Mouse (Mus musculus): ENCODE measurements around the gene Sohlh2.

Gene Sohlh2

DNA sequence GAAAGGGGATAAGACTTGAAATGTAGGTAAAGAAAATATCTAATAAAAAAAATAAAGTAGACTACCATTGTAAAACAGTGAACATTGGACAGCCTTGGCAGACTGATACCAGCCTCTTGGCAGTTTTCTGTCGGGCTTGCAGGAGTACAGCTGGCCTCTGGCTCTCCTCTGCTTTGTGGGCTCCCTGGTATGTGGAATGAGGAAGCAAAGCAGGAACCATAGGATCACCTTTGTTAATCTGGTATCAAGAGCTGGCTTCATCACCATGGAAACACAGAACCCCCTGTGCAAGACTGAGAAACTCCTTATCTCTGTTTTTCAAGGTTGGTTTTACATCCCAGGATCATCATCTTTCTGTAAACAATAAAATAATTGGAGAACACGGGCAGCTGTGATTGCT is 30.4 kb downstream of the Sohlh2 start:
- DNase-seq: no peak

DNA sequence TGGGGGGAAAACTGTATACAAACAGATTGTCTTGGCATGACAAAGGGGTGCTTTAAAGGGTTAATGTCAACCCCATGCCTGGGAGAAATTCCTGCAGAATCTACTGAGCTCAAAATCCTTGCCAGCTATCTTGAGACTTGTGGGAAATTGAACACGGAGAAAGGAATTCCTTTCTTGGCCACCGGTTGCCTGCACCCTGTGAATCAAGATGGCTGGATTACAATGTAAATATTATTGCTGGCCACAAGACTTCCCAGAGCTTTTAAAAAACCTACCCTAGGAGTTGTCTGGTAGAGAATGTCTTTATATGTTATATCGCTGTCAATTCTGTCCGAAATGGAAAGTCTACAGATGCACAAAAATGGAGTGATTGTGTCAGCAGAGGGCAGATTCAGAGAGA is 32.0 kb downstream of the Sohlh2 start:
- no peak for DNase-seq

DNA sequence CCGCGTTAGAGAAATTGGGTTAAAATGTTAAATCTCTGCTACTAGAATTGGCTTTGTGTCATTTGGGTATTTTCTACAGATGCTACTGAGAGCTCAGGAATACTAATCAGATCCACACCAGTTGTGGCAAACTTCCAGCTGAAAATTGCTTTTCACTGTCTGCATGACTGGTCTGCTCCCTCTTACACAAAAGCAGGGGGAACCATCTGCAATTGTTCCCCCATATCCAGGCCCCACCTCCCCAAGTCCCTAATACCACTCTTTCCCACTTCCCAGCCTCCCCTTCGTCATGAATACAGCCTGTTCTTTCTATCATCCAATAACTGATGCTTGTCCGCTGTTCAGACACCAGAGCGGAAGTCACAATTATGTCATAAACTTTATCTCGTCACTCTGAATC is 32.6 kb downstream of the Sohlh2 start:
- DNase-seq: no peak

DNA sequence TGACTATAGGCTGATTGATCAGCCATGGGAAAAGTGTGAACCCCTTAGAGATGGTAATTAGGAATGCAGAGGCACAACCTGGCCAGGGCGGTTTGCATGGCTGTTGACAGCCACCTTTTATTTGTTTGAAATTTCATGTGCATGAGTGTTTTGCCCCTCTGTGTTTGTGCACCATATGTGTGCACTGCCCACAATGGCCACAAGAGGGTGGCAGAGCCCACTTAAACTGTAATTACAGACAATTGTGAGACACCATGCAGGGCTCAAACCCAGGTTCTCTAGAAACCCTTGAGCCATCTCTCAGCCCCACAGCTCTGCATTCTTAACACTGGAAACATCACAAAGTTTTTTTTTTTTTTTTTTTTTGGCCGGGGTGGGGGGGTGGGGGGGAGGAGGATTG is 40.7 kb downstream of the Sohlh2 start:
- DNase-seq: no peak

DNA sequence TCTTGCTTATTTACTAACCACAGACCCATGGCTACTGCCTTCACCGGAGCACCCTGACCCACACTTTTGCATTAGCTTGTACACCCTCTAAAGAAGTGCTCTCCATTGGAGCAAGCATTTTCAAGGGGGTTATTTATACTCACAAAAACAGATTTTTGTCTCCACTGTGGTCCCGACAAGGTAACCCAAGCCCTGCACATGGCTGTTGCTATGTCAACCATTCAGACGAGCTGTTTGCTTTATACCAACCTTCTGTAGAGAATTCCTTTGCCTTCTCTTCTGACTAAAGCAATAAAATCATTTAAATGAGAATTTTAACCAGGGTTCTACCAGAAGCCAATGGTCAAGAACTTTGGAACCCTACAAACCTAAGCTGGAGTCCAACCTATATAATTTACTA is 42.0 kb downstream of the Sohlh2 start:
- DNase-seq: no peak

DNA sequence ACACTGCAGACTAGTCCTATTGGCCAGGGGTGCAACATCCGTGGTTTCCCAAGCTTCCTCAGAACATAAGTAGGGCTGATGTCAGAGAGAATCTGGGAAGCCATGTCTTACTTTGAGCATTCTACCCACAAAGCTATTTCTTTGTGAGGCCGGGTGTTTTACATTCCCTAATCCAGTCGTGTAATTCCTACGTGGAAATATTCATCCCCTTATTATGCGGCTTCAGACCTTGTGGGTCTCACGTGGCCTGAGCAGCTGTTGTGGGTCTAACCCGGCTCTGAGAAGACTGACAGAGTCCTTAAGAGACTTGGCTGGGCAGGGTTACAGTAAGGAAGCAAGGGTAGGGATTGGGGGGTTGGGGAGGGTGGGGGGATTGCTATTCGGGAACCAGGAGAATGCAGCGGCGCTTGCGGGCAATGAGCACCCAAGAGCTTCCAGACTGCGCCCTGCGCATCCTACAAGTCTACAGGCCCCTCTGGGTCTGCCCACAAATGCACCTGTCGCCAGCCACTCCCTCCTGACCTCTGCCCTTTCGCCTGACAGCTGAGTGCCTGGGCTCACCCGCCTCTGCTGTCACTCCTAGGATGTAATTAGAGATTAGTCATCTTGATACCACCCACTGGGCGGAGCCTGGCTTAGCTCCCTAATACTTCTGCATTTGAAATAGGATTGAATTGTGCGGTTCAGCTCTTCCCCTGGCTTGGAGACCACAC is 44.8 kb downstream of the Sohlh2 start:
- no peak for DNase-seq

DNA sequence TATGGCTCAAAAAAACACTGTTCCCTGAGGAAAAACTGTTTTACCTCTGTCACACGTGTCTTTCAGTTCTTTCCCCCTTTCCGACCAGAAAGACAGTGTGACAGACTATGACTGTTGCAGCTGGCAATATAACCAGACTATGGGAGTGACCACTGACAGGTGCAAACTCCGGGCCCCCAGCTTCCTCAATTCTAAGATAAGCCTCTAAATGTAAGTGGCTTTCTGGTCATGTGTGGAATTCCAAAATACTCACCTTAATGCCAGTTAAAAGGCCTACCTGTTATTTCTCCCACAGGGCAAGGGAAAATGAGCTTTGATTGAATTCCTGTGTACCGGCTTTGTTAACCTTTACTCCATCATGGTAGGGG is 45.4 kb downstream of the Sohlh2 start:
- DNase-seq: no peak

DNA sequence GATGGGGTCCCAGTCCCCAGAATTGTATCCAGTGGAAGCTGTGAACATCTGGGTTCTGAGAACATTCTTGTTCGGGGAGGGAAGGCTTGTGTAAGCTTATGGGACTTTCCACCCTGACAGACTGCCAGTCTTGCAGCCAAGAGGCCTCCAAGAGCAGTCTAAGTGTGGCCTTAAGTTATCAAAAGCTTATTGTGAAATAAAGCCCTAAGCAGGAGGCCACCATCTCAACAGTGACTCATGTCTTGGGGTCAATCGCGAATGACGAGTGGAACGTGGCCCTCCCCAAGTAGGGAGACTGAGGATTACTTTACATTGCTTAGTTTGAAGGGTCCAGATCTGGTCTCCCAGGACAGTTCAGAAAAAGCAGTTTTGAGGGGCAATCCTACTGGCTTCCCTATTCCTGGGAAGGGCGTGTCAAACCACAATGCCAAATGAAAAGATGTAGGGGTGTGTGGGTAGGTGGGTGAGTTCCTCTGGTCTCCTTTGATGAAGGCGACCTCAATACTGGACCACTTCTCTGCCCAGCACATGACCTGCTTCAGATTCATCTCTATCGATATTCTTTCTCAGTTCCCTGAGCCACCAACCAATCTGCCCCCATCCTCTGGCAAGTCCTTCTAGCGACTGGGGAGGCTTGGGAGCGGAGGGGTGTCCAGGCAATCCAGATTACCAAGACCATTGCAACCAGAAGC is 60.0 kb downstream of the Sohlh2 start, which contains the start of gene Dclk1:
Gene Dclk1, plus strand, starts transcription at position 635 of the 692 bp plus-strand sequence.
- DNase-seq: no peak

DNA sequence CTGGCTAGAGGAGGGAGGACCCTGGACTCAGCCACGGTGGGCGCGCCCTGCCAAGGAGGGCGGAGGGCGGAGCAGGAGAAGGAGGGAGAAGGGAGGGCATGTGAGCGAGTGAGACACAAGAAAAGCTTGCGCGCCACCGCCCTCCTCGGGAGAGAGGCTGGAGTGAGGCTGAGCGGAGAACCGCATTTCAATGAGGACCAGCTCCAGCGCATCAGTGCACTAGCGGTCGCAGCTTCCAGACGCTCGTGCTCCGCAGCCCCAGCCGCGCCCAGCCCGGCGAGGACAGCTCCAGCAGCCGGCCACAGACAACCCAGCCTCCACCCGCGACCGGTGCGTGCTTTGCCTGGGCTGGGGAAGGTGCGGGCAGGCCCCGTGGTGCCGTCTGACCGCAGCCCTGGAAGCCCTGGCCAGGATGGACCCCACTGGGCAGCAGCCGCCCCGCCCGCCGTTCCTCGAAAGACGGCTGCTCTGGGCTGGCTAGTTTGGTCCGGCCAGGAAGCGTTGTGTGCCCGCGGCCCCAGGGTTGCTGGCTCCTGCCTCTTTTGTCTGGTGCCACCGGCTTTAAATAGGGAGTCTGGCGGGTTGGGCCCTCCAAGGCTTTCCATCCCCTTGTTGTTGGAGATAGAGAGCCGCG is 60.7 kb downstream of the Sohlh2 start:
- DNase-seq: peak; percentile 9

DNA sequence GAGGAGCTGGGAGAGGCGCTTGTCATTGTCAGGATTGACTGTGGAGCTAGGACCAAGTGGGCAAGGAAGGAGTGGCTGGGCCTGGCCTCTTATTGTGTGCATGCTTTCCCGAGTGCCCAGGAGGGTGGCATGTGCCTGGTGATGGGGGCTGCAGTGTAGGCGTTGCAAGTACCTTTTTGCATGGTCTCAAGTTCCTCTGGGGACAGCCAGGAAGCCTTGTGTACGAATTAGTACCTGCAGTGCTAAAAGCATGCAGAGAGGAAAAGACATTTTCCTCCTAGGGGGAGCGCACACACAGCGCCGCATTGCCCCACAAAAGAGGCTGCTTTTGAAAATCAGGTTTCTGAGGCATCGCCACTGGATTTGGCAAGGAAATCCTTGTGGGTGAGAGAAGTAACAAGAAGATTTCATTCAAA is 61.2 kb downstream of the Sohlh2 start:
- no peak for DNase-seq

DNA sequence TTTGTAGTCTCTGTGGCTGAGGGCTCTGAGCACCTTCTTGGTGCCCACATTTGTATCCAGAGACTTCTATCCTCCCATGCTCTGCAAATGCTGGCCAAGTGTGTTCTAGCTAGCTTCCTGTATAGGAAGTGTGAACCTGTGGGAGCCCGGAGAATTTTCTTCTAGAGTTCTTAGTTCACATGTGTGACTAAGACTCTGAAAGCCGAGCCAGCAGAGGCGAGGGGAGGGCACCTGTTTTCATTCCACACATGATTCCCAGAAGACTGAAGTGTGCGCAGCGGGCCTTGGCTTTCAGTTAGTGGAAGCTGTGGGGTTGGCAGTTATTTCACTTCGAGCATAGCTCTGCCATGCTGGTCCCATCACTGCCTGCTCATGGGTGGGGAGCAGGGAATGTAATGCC is 62.3 kb downstream of the Sohlh2 start:
- no peak for DNase-seq

DNA sequence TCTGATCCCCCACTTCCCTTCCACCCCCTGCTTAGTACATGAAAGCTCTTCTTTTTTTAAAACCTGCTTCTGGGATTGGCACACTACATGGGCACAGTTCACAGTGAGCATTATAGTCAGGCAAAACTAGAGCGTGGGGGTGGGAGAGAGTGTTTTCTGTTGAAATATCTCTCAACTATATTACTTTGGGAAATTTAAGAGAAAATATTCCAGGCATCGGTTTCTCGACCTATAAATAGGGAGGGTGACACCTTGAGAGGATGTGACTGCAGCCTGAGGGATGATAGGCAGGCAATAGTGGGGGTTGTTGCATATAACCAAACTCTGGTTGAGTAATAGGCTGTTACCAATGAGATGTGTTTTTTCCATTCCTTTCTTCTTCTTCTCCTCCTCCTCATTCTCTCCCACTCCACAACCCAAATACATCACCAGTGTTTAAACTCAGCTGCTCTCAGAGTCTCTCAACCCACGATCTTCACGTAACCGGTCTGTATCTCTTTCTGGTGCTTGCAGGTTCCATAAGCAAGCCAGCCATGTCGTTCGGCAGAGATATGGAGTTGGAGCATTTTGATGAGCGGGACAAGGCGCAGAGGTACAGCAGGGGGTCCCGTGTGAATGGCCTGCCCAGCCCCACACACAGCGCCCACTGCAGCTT is 64.9 kb downstream of the Sohlh2 start:
- DNase-seq: no peak

DNA sequence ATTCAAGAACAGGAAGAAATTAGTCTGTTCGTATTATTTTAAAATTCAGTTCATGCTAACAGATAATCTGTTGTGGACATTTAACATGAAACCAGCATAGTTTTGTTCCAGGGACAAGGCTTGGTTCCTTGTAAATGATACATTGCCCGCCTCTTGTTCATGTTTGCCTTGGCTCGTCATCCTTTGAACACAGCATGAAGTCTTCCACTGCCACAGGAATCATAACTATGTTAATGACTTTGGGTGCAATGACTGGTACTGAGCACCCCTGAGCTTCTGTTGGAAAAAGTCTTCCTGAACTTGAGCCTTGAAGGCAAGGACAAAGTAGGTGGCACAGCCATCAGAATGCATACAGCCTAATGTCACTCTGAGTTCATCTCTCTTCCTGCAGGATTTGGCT is 66.2 kb downstream of the Sohlh2 start:
- no peak for DNase-seq

DNA sequence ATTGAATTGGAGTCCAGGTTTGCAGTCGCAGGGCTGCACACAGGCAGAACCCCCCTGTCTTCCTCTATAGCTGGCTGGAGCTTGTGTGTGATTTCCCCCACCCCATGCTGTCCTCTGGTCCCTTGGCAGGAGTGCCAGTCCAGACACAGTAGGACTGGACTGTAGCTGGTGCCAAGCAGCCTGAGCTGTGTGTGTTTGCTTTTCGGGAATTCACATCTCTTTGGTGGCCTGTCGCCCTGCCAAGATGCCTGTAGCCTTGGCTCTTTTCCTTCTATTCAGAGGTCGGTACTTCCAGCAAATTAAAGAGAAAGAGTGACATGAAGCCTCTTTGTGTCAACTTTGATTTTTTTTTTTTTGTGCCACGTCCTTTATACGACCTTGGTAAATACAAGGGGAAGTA is 66.7 kb downstream of the Sohlh2 start:
- peak; percentile 67 for DNase-seq

DNA sequence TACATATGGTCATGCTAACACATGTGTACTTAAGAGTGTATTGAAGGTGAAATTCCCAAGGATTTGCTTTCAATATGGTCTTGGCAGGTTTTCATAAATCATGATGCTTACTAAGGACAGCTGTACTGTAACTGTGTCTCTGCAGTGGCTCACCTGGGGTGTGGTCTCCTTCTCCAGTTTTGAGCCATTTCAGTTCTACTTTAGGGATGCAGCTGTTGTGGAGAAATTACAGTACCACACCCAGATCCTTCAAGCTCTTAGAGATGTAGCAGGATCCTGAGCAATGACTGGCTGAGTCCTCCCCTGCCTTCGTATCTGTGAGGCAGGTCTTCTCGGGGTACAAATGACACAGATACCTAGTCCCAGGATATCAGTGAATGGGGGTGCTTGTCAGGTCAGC is 68.8 kb downstream of the Sohlh2 start:
- DNase-seq: no peak
